Mouse (Mus musculus): Measurements from ENCODE around the gene Itga11.

- TF ChIP-seq CTCF (conservative IDR thresholded peaks at IDR 0.05 in 1 of 2, IDR thresholded peaks at IDR 0.05 in 1 of 2; ENCODE audit: low read depth in 2 of 2, low read length in 2 of 2), result no peak
- TF ChIP-seq ZKSCAN1 (IDR thresholded peaks at IDR 0.05; ENCODE audit: borderline replicate concordance, low read depth, low read length), result no peak
- TF ChIP-seq POLR2A (IDR thresholded peaks at IDR 0.05; ENCODE audit: low read depth, low read length), result no peak
- TF ChIP-seq PAX5 (IDR thresholded peaks at IDR 0.05; ENCODE audit: low read length), result no peak
- TF ChIP-seq ZMIZ1 (IDR thresholded peaks at IDR 0.05; ENCODE audit: low read depth, low read length), result no peak
- TF ChIP-seq MYC (IDR thresholded peaks at IDR 0.05; ENCODE audit: low read depth, low read length), result no peak
- TF ChIP-seq HCFC1 (IDR thresholded peaks at IDR 0.05; ENCODE audit: low read depth, low read length), result no peak
- no peak for TF ChIP-seq MAFK (IDR thresholded peaks at IDR 0.05; ENCODE audit: insufficient replicate concordance, low read length)
These were observed 40.4 kb downstream of the Itga11 start for GRCm38 (mm10) chr9:62717982-62718381.

Data from CH12.LX (cell line).